Mouse (Mus musculus): ENCODE measurements around the gene Rapgef1.

DNA sequence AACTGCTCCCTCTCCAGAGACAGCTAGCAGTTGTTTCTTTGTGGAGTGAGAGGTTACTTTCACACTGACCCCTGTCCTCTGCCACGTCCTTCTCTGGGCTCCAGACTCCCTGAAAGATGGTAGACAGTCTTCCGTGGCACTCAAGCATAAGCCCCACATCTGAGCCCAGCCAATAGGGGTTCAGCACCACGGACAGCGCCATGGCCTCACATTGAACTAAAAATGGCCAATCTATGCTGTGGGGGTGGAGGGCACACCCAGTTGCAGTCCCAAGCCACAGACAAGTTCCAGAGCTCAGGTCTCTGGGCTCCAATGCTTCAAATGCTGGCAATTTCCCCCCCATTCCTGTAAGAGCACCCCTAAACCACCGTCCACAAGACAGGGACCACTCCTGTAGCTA is 45.9 kb upstream of the Rapgef1 start:
- TF ChIP-seq POLR2A (IDR thresholded peaks at IDR 0.05; ENCODE audit: low read depth, low read length) = no peak
- TF ChIP-seq CTCF (IDR thresholded peaks at IDR 0.05; ENCODE audit: extremely low read depth, insufficient read depth, insufficient read length, insufficient replicate concordance) = no peak

All from spleen, adult 2 months (tissue).